Mouse (Mus musculus) urinary bladder, postnatal 14 days (tissue): ENCODE data around the gene Gbgt1.
A peak's percentile ranks its signal among the peaks of the same experiment; 100 is the strongest.
"Not testable (repeated sequence)": the region's sequence is repeated elsewhere in the genome, so short reads cannot be mapped to it uniquely, and the experiment has no call there.

Experiments
- DNase-seq: peaks from one replicate; pipeline ENCODE4 v3.0.0; 2021; ENCODE audit warnings: low spot score

The Gbgt1 gene

GRCm38 (mm10) chr2:28496671-28497070 is at the start of gene Gbgt1:
Gene Gbgt1 (plus strand): TSS chr2:28496891.
- DNase-seq: no peak

DNA sequence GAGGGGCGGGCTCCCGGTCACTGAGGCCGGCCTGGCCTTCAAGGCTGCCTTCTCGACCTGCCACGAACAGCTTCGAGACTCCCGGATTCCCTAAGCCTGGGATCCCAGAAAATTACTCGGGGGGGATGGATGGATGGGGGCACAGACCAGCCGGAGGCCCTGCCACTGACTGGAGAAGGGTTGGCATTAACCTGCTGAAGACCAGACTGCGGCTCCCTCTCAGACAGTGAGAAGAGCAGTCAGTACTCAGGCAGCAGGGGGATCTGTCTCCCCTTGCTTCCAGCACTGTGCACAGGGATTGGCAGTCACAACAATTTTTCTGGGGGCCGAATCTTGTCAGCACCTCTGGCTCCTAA is 49.4 kb upstream of the Gbgt1 start:
- no peak for DNase-seq

GRCm38 (mm10) chr2:28451663-28452062 is 45.0 kb upstream of the Gbgt1 start:
- DNase-seq: no peak

DNA sequence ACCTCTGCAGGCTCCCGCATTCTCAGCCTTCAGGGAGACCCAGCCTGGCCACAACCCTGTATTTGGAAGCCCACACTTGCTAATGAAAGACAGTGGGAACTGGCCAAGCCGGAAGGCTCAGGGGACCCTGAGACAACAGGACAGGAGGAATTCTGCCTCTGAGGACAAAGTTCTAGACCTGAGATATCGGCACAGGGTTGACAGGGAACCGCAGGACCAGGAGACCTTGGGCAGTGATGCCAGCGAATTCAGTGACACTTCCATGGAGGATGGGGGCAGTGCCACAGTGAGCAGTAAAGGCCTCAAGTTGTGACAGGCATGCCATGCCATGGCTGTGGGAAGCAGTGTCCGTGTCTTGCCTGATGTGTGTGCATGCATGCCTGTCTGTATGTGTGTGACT is 43.2 kb upstream of the Gbgt1 start:
- no peak for DNase-seq

- DNase-seq: no peak
Measured at GRCm38 (mm10) chr2:28456616-28457015, 40.1 kb upstream of the Gbgt1 start.

DNA sequence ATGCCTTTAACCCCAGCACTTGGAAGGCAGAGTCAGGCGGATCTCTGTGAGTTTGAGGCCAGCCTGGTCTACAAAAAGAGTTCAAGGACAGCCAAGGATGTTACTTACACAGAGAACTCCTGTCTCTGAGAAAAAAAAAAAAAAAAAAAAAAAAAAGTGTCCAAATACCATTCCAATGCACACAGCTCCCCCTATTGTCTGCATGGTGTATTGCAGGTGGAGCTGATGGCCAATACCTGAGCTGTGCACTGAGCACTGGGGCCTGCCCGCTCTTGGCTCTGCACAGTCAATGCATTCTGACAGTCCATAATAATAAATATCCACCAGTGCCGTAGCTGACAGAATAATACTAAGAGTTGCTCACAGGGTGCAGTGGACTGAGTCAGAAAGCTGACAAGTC is 32.8 kb upstream of the Gbgt1 start:
- peak; percentile 47 for DNase-seq

DNA sequence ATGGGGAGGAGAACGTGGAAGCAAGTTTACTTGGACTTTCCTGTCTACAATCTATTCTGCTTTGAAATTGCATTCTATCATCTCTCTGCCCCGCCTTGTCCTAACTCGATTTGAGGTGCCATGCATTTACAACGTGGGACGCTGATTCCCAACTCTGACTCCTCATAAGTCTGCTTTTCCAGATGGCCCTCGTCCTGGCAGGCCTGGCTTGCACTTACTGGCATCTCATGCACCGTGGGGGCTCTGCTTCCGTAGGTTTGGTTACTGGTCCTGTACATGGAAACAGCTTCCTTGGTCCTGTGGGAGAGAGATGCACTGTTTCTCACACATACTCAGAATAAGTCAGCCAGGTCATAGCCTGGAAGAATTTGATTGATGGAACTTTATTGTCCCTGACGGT is 31.8 kb upstream of the Gbgt1 start:
- DNase-seq: no peak

DNA sequence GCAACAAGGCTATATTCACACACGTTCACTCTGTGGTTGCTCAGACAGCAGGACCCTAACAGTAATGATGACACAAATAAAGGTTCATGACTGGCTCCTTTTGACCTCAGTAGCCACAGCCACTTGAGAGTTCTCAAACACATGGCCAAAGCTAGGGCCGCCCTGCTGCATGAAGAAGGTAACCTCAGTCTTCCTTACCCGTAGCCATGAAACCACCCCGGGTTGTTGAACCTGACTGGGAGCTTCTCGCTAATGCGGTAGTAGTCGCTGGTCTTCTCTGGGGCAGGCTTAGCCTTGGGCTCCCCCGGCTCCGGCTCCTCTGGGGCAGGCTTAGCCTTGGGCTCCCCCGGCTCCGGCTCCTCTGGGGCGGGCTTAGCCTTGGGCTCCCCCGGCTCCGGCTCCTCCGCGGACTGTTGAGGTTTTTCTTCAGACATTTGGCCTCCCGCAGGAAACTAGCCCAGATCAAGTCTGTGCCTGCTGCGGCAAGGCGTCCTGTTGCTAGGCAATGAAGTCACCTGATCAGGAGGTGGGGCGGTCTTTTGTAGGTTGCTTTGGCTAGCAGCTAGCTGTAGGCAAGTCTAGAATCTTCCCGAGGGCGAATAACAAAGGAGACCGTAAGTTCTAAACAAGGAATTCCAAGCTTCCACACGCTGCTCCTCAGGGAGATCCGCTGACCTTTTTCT is 30.7 kb upstream of the Gbgt1 start, which contains the start of gene 1700007K13Rik:
Gene 1700007K13Rik, minus strand, starts transcription at position 497 of the 683 bp plus-strand sequence.
- DNase-seq: peak; percentile 76

DNA sequence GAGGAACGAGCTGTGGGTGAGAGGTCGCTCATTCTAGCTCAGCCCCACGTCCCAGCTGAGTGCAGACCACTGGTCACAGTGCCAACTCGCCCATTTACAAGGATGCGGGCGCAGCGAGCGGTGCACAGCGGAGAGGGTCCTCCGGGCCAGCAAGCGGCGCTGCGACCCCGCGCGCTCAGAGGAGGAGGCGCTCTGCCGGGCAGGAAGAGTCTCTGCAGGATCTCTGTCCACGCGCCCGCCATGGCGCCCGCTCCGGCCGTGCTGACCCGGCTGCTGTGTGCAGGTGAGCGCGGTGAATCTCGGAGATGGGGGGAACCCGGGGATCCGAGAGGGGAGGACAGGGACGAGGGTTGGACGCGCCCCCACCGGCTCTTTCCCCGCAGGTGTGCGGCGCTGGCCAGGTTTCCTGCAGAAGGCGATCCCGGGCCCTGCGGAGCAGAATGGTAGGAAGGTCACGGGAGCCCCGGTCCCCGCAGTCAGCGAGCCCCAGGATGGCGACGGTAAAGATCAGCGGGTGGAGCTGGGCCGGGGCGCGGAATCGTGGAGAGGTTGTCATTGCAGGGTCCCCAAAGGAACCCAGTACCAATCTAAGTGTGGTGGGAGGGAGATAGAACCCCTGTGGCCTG is 28.7 kb upstream of the Gbgt1 start, which contains the start of gene Mrps2:
Gene Mrps2, plus strand, starts transcription at position 207 of the 626 bp plus-strand sequence.
- DNase-seq: peak; percentile 85

DNA sequence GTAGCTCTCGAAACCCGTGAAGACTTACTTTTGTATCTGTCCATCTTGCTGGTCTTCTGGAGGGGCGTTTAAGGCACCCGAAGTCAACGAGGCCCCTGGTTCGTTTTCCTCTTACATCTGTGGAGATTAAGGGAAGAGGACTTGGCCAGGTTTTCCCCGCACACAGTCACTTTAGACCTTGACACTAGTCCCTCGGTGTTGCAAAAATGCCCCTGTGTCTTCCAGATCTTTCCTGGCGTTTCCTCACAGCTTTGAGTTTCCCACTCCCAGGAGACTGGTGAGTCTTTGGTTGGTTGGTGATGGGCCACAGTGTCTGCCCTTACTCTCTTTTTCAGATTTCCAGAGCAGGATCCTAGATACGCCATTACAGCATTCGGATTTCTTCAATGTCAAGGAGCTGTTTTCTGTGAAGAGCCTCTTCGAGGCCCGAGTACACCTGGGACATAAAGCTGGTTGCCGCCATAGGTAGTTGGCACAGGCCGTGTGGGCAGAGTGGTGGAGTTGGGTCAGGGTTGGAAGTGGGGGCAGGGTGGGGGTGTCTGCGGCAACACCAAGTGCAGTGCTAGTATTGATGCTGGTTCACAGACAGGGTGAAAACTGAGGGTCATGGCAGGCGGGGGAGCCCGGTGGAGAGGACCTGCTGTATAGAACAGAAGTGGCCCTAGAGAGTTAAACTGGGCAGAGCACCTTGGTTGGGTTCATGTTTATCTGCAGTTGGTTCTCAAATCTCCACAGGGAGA is 28.0 kb upstream of the Gbgt1 start:
- DNase-seq: no peak

DNA sequence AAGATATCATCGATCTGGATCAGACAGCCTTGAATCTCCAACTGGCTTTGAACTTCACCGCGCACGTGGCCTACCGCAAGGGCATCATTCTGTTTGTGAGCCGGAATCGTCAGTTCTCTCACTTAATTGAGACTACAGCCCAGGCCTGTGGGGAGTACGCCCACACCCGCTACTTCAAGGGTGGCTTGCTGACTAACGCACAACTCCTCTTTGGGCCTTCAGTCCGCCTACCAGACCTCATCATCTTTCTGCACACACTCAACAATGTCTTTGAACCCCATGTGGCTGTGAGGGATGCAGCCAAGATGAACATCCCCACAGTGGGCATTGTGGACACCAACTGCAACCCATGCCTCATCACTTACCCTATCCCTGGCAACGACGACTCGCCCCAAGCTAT is 27.2 kb upstream of the Gbgt1 start:
- no peak for DNase-seq

DNA sequence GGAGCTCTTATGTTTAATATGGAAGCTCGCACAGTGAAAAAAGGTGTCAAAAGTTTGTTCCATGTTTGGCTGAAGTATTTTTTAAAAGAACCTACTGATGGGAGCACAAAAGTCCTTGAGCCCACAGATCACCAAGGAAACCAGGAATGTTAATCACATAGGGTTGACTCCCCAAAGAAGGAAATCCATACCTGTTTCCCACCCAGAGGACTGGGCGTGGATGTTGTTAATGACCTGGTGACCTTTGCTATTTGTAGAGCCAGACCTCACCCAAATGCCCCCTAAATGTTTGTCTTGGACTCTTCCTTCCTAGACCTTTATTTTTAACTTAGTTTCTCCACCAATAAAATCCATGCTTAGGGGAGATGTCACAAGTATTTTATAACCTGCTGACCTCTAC is 26.1 kb upstream of the Gbgt1 start:
- no peak for DNase-seq

GRCm38 (mm10) chr2:28472011-28472410 is 24.7 kb upstream of the Gbgt1 start:
- not testable (repeated sequence) for DNase-seq

- DNase-seq: not testable (repeated sequence)
Measured at GRCm38 (mm10) chr2:28477993-28478392, 18.7 kb upstream of the Gbgt1 start.

GRCm38 (mm10) chr2:28479208-28480204 is 17.2 kb upstream of the Gbgt1 start:
- no peak for DNase-seq

- DNase-seq: no peak
Measured at GRCm38 (mm10) chr2:28483861-28484260, 12.8 kb upstream of the Gbgt1 start.

DNA sequence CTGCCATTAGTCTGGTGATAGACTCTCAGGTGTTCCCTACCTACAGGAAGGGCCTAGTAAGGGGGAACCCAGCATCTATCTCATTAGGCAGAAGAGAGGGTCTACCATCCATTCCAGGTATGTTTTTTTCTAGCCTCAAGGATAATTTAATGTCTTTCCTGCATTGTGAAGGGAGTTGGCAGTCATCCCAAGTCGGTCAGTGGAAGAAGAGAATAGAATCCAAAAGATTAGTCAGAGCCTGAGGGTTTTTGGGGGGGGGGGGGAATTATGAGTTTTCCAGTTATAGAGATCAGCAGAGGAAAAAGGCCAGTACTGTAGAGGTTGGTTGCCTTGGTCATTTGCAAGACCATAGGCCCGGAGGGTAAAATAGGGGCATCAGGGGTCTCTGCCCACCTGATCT is 2.2 kb upstream of the Gbgt1 start:
- DNase-seq: no peak

GRCm38 (mm10) chr2:28495207-28495756 is 1.4 kb upstream of the Gbgt1 start:
- peak; percentile 25 for DNase-seq

DNA sequence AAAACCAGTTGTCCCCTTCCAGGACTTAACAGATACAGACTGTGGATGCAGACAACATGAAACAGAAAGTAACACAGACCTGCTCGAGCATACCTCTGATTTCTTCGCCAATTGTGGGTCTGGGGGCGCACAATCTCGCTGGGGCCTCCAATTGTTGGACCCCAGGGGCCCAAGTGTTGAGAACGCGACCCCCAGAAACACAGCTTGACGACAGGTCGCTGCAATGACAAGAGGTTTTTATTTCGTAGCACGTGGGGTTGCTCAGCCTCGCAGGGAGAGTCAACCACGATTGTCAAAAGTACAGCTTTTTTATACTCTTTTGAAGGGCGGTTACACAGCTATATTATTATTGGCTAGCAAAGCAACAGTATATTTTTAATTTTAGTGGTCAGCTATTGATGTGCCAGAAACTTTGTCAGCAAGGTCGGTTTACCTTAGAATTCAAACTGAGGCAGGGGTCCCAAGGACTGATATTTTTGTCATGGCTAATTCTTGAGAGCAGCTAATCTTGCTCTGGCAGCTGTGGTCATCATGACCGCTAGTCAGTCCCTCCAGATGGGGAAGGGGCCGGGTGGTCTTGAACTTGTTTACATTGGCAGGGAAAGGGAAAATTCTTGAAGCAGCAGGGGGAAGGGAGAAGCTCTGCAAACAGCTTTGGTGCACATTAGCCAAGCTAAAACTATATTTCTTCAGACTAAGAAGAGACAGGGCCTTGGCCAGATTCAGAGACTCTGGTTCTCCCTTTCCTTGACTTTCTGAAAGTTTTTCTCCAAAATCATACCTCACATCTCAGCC is 693 bp upstream of the Gbgt1 start:
- no peak for DNase-seq

- no peak for DNase-seq
Measured at GRCm38 (mm10) chr2:28497561-28497960, 870 bp downstream of the Gbgt1 start.

GRCm38 (mm10) chr2:28498431-28498830 is 1.7 kb downstream of the Gbgt1 start:
- DNase-seq: no peak
